Mouse (Mus musculus) heart, adult 2 months (tissue): ENCODE results near the gene Kirrel3. TPM values are rescaled to one million over a fixed set of nuclear protein-coding genes. Genes with fewer than 3 reads are reported as not detected.

Experiments
- DNase-seq, 2 experiments: peaks; one replicate each; pipeline ENCODE4 v3.0.0; 2021
- H3K27ac ChIP-seq: fragments of 200-600 bp; 2 replicates; pipeline ENCODE4 v1.8.1; 2022
- H3K27me3 ChIP-seq: fragments of 200-500 bp; 2 replicates; pipeline ENCODE4 v1.6.1; 2012; ENCODE audit warnings: mild to moderate bottlenecking, low read length, inconsistent platforms, mixed read lengths; ENCODE audit not compliant: control insufficient read depth, insufficient read depth
- H3K36me3 ChIP-seq: fragments of 200-500 bp; 2 replicates; pipeline ENCODE4 v1.6.1; 2012; ENCODE audit warnings: low read length, inconsistent platforms; ENCODE audit not compliant: control insufficient read depth, insufficient read depth
- H3K4me1 ChIP-seq: fragments of 200-500 bp; 2 replicates; pipeline ENCODE4 v1.6.1; 2011; ENCODE audit warnings: low read length; ENCODE audit not compliant: control insufficient read depth, insufficient read depth
- H3K4me3 ChIP-seq: fragments of 200-600 bp; 2 replicates; pipeline ENCODE4 v1.8.1; 2022
- H3K79me2 ChIP-seq: fragments of 200-500 bp; replicated peaks from 2 replicates; pipeline ENCODE4 v1.6.1; 2012; ENCODE audit warnings: mild to moderate bottlenecking, inconsistent platforms, low read length, moderate library complexity, mixed read lengths; ENCODE audit not compliant: control insufficient read depth, insufficient read depth
- H3K9ac ChIP-seq: fragments of 200-500 bp; 2 replicates; pipeline ENCODE4 v1.6.1; 2012; ENCODE audit warnings: low read depth, mild to moderate bottlenecking, control low read depth, inconsistent platforms, low read length, mixed read lengths
- CTCF ChIP-seq: fragments of 200-600 bp; IDR thresholded peaks from 2 replicates; pipeline ENCODE4 v1.8.1; 2022; ENCODE audit warnings: antibody characterized with exemption, mild to moderate bottlenecking, moderate library complexity
- EP300 ChIP-seq: fragments of 200-500 bp; IDR thresholded peaks from 2 replicates; pipeline ENCODE4 v1.6.1; 2011; ENCODE audit warnings: low read depth, low read length, control low read depth; ENCODE audit not compliant: insufficient read depth
- POLR2A ChIP-seq: fragments of 200-500 bp; IDR thresholded peaks from 2 replicates; pipeline ENCODE4 v1.6.1; 2011; ENCODE audit warnings: mild to moderate bottlenecking, low read depth, low read length, control low read depth; ENCODE audit not compliant: insufficient read depth
- WGBS: fragments of 180-500 bp; shearing (Covaris S2); methylation state at CpG from one replicate; pipeline ENCODE4 v1.1.7; 2018; 5-methylcytosine and 5-hydroxymethylcytosine counted together
- intact Hi-C: fragments of 180-260 bp; cut with DNase I; formaldehyde crosslinking; loops from one replicate; pipeline ENCODE4 v1.15.1; 2025
- polyA plus RNA-seq: library from polyadenylated mRNA; depleted of rRNA; stranded (reverse); fragments of >200 nt; gene quantifications from 2 replicates; pipeline ENCODE4 v1.2.3, GENCODE M21; 2012
- total RNA-seq, 2 experiments: library from RNA; stranded (reverse); gene quantifications; 2 replicates each; pipeline ENCODE4 v1.2.3; 2021

Kirrel3 gene
- total and polyA plus RNA-seq, 3 experiments = 0.18 to 0.59 (median 0.57) TPM

DNA sequence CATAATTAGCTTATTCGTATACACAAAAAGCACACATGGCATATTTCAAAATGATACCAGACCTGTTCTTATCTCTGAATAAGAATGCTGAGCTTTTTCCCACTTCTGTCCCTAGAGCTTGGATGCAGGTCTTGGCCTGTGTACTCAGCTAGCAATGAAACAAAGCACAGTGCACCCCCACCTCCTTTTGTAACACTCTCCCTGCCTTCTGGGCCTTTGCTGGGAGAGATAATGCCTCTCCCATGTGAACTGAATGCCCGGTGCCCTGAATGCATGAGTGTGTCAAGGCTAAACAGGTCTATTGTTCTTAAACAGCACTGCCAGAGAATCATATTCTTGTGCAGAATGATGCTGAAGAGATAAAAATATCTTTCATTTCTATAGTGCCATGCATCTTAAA, 2.5 kb upstream of the Kirrel3 start:
- DNase-seq = no peak
- 59% methylated on average over 2 of the region's 2 CpGs for WGBS
- Histone ChIP-seq H3K4me1 (peaks cover 1% of the 10 kb centered on the region), H3K9ac (no peak overlapping the region), H3K36me3 (no peaks in the 10 kb centered on the region), H3K79me2 (no peaks in the 10 kb centered on the region), H3K4me3 (no peak overlapping the region), H3K27me3 (peaks cover 3% of the 10 kb centered on the region), H3K27ac (no peak overlapping the region)
- intact Hi-C loops = loop anchor here (10.0 kb wide), 1 partner anchor 428 kb away; no protein-coding TSS in a partner anchor
- no peak for TF ChIP-seq CTCF
- no peak for TF ChIP-seq EP300
- no peak for TF ChIP-seq POLR2A

DNA sequence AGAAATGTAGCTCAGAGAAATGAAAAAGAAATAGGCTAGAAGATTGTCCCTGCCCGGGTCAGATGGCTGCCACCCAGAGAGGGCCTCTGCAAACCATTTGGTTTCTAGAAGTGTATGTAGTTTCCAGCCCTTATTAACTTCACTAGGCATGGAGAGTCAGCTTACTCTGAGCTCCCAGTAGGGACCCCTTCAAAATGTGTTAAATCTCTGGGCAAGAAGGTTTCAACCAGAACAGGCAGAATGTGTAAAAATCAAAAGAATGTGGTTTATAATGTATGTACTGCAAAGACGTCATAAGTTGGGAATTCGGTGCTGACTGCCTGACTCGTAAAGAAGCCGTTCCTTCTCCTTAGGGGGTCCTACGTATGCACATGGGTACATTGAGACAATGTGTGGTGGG, 1.0 kb upstream of the Kirrel3 start:
- H3K9ac ChIP-seq = no peak overlapping the region
- 60% methylated on average over 6 of the region's 6 CpGs for WGBS
- no peak overlapping the region for H3K27ac ChIP-seq
- intact Hi-C loops = loop anchor here (10.0 kb wide), 1 partner anchor 430 kb away; no protein-coding TSS in a partner anchor
- DNase-seq = no peak
- peaks cover 2% of the 10 kb centered on the region for H3K4me1 ChIP-seq
- no peaks in the 10 kb centered on the region for H3K36me3 ChIP-seq
- TF ChIP-seq EP300 (no peak), CTCF (no peak), POLR2A (no peak)
- H3K27me3 ChIP-seq = peaks cover 11% of the 10 kb centered on the region
- no peaks in the 10 kb centered on the region for H3K79me2 ChIP-seq
- no peak overlapping the region for H3K4me3 ChIP-seq

DNA sequence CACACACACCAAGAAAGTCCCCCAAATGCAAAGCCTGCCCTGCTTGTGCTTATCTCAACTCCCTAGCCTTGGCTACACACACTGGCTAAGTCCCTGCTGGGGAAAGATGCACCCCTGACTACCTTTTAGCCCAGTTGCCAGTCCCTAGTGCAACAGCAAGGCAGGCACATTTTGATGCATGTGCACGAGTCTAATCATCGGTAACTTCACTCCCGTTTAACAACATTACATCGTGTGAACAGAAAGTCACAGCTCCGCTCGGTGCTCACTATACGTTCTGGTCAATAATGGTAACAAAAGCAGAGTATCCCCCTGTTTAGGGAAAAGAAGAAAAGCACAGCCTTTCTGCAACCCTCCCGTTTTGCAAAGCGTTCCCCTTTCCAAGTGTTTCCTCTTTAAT, 2.6 kb downstream of the Kirrel3 start:
- H3K36me3 ChIP-seq = no peaks in the 10 kb centered on the region
- no peak overlapping the region for H3K27ac ChIP-seq
- H3K4me3 ChIP-seq = peak overlapping the region; percentile 61
- intact Hi-C loops = loop anchor here (10.0 kb wide), 1 partner anchor 433 kb away; no protein-coding TSS in a partner anchor
- peaks cover 2% of the 10 kb centered on the region for H3K4me1 ChIP-seq
- no peaks in the 10 kb centered on the region for H3K79me2 ChIP-seq
- under 1% methylated on average over 9 of the region's 9 CpGs for WGBS
- no peak overlapping the region for H3K9ac ChIP-seq
- TF ChIP-seq CTCF (no peak), POLR2A (no peak), EP300 (no peak)
- peaks cover 13% of the 10 kb centered on the region for H3K27me3 ChIP-seq
- no peak for DNase-seq

DNA sequence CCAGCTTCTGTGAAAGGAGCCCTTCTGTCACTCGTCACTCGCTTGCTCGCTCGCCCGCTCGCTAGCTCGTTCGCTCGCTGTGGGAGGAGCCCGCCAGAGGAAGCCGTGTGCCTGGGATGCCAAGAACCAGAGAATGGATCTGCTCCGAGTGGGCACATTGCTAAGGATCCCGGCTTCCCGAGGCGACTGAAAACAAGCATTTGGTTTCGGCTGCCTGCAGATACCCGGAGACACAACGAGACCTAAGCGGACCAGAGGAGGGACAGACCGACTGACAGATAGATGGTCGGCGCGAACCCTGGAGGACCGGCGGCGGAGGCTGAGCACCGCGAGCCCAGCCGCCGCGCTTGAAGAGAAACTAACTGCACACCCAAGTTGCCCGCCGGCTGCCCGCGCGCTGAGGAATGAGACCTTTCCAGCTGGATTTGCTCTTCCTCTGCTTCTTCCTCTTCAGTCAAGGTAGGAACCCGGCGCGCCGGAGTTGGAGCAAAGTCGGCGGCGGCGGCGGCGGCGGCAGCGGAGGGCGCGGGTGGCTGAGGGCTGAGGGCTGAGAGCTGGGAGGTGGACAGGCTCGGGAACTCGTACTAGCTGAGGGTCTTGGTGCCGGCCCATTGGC, 3.1 kb downstream of the Kirrel3 start:
- Histone ChIP-seq H3K4me3 (peak overlapping the region; percentile 61), H3K4me1 (peaks cover 2% of the 10 kb centered on the region), H3K27me3 (peaks cover 13% of the 10 kb centered on the region), H3K9ac (peak overlapping the region; percentile 43; the same call in 1 of the 2 replicates), H3K27ac (no peak overlapping the region), H3K36me3 (no peaks in the 10 kb centered on the region), H3K79me2 (no peaks in the 10 kb centered on the region)
- DNase-seq = peak; percentile 35 to 56
- intact Hi-C loops = loop anchor here (10.0 kb wide), 1 partner anchor 434 kb away; no protein-coding TSS in a partner anchor
- under 1% methylated on average over 53 of the region's 53 CpGs for WGBS
- no peak for TF ChIP-seq CTCF
- no peak for TF ChIP-seq EP300
- TF ChIP-seq POLR2A = no peak

DNA sequence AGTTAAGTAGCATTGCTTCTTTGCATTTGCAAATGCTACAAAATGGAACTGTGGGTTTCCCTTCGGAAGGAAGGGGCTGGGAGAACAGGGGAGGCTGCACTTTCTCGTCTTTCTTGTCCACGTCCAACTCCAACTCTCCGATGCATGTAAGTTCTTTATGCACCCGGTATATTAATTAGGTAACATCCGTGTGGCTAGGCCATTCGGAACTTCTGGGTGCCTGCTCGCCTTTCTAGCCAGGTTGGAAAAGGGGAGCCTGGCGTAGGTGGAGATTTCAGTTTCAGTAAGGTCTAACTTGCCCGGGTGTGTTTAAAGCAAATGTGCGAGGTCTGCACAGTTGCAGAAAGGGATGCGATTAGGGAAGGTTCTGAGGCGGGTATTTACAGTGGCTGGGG, 3.6 kb downstream of the Kirrel3 start:
- Histone ChIP-seq H3K9ac (peak overlapping the region; percentile 43; the same call in 1 of the 2 replicates), H3K4me1 (peaks cover 2% of the 10 kb centered on the region), H3K27me3 (peaks cover 13% of the 10 kb centered on the region), H3K27ac (no peak overlapping the region), H3K36me3 (no peaks in the 10 kb centered on the region), H3K4me3 (peak overlapping the region; percentile 61), H3K79me2 (no peaks in the 10 kb centered on the region)
- TF ChIP-seq CTCF (no peak), EP300 (no peak), POLR2A (no peak)
- intact Hi-C loops = loop anchor here (10.0 kb wide), 1 partner anchor 435 kb away; no protein-coding TSS in a partner anchor
- DNase-seq = no peak
- 5% methylated on average over 13 of the region's 13 CpGs for WGBS

DNA sequence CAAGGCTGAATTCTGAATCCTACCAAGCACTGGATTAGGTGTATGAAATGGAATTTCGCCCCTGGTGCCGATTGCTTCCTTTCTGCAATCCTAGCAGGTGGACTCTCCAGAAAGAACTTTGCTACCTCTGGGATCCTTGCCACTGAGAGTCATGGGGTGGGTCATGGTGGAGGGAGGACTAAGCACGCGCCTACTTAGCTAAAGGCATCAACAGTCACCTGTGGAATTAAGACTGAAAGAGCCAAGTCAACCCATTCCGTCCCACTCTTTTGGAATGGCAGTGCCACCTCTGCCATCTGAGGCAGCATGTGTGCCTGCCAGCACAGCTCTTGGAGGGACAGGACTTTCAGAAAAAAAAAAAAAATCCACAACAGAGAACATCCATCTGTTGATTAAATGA, 4.1 kb downstream of the Kirrel3 start:
- DNase-seq = no peak
- Histone ChIP-seq H3K79me2 (no peaks in the 10 kb centered on the region), H3K27ac (no peak overlapping the region), H3K4me3 (no peak overlapping the region), H3K9ac (no peak overlapping the region), H3K4me1 (peaks cover 2% of the 10 kb centered on the region), H3K36me3 (no peaks in the 10 kb centered on the region), H3K27me3 (peaks cover 13% of the 10 kb centered on the region)
- no peak for TF ChIP-seq EP300
- intact Hi-C loops = loop anchor here (10.0 kb wide), 1 partner anchor 435 kb away; no protein-coding TSS in a partner anchor
- 30% methylated on average over 5 of the region's 5 CpGs for WGBS
